Mouse (Mus musculus) heart, embryonic 16.5 days (tissue): ENCODE results near the gene Mterf1a. TPM values are rescaled to one million over a fixed set of nuclear protein-coding genes. Genes with fewer than 3 reads are reported as not detected.
"Not testable (repeated sequence)": the region's sequence is repeated elsewhere in the genome, so short reads cannot be mapped to it uniquely, and the experiment has no call there.

Experiments used
- ATAC-seq: fragments of 200-750 bp; cut with Nextera tagmentation; replicated peaks from 2 replicates; pipeline ENCODE4 v1.8.0; 2017; ENCODE audit warnings: moderate number of reproducible peaks; ENCODE audit not compliant: insufficient read depth, low FRiP score; ENCODE audit errors: extremely low read depth
- H3K27ac ChIP-seq: fragments of 300-500 bp; sonication (generic); 2 replicates; pipeline ENCODE4 v1.5.1; 2014; ENCODE audit warnings: mild to moderate bottlenecking, low read length, control low read depth, moderate library complexity
- H3K27me3 ChIP-seq: fragments of 300-500 bp; sonication (generic); 2 replicates; pipeline ENCODE4 v1.6.1; 2014; ENCODE audit warnings: low read length, mixed read lengths; ENCODE audit not compliant: control insufficient read depth, insufficient read depth
- H3K36me3 ChIP-seq: fragments of 300-500 bp; sonication (generic); 2 replicates; pipeline ENCODE4 v1.6.1; 2014; ENCODE audit not compliant: control insufficient read depth, insufficient read depth
- H3K4me1 ChIP-seq: fragments of 300-500 bp; sonication (generic); 2 replicates; pipeline ENCODE4 v1.6.1; 2014; ENCODE audit warnings: low read length, mixed read lengths; ENCODE audit not compliant: control insufficient read depth, insufficient read depth
- H3K4me2 ChIP-seq: fragments of 300-500 bp; sonication (generic); 2 replicates; pipeline ENCODE4 v1.6.1; 2014; ENCODE audit warnings: low read depth, mild to moderate bottlenecking, control low read depth, low read length
- H3K4me3 ChIP-seq: fragments of 300-500 bp; sonication (generic); 2 replicates; pipeline ENCODE4 v1.5.1; 2014; ENCODE audit warnings: mild to moderate bottlenecking, control low read depth, low read length
- H3K9ac ChIP-seq: fragments of 300-500 bp; sonication (generic); 2 replicates; pipeline ENCODE4 v1.6.1; 2014; ENCODE audit warnings: low read length, control low read depth
- H3K9me3 ChIP-seq: fragments of 300-500 bp; sonication (generic); replicated peaks from 2 replicates; pipeline ENCODE4 v1.6.1; 2016; ENCODE audit warnings: low read length; ENCODE audit not compliant: control insufficient read depth
- WGBS: fragments of 180-500 bp; shearing (Covaris S2); extraction: QIAGEN DNeasy Blood & Tissue Kit; methylation state at CpG from one replicate; pipeline ENCODE4 v1.1.7; 2014; 5-methylcytosine and 5-hydroxymethylcytosine counted together
- polyA plus RNA-seq: library from polyadenylated mRNA; unstranded; fragments of >200 nt; fragmentation: Nextera tagmentation; extraction: Ambion mirVana; gene quantifications from 2 replicates; pipeline ENCODE4 v1.2.1, GENCODE M21; 2015

Gene Mterf1a
- polyA plus RNA-seq = 6.0 and 6.3 TPM in 2 replicates

- peak within 1 kb of the TSS; percentile 86 for H3K4me2 ChIP-seq
- peak within 1 kb of the TSS; percentile 60 for H3K9ac ChIP-seq
- not testable (repeated sequence) for H3K4me1 ChIP-seq, H3K36me3 ChIP-seq, H3K27me3 ChIP-seq, H3K27ac ChIP-seq, H3K9me3 ChIP-seq
- ATAC-seq = peak; percentile 100
- peak within 1 kb of the TSS; percentile 58 for H3K4me3 ChIP-seq
- 3% methylated on average over 6 of the region's 47 CpGs for WGBS
Observed at GRCm38 (mm10) chr5:3893459-3894293, at the start of gene Mterf1a. Mterf1a (minus strand) TSS chr5:3893933.

GRCm38 (mm10) chr5:3943169-3943568, 49.4 kb upstream of the Mterf1a start:
- H3K27ac ChIP-seq, H3K36me3 ChIP-seq, H3K4me2 ChIP-seq, H3K4me3 ChIP-seq, H3K4me1 ChIP-seq, H3K9me3 ChIP-seq, H3K27me3 ChIP-seq, ATAC-seq, H3K9ac ChIP-seq: not testable (repeated sequence)
- 73% methylated on average over 4 of the region's 4 CpGs for WGBS

- H3K27me3 ChIP-seq = no peaks in the 10 kb centered on the region
- H3K4me2 ChIP-seq = no peak overlapping the region
- peaks cover 19% of the 10 kb centered on the region for H3K4me1 ChIP-seq
- ATAC-seq = no peak
- H3K36me3 ChIP-seq = no peaks in the 10 kb centered on the region
- H3K9me3 ChIP-seq = peaks cover 3% of the 10 kb centered on the region; the same call in 1 of the 2 replicates
- H3K4me3 ChIP-seq = no peak overlapping the region
- no peak overlapping the region for H3K9ac ChIP-seq
- no peak overlapping the region for H3K27ac ChIP-seq
- 90% methylated on average over 2 of the region's 2 CpGs for WGBS
Observed at GRCm38 (mm10) chr5:3941240-3941639, 47.5 kb upstream of the Mterf1a start.

- Histone ChIP-seq H3K4me1 (peaks cover 19% of the 10 kb centered on the region), H3K4me2 (no peak overlapping the region), H3K27me3 (no peaks in the 10 kb centered on the region), H3K4me3 (no peak overlapping the region), H3K9me3 (peaks cover 3% of the 10 kb centered on the region; the same call in 1 of the 2 replicates), H3K27ac (no peak overlapping the region), H3K9ac (no peak overlapping the region), H3K36me3 (no peaks in the 10 kb centered on the region)
- 86% methylated on average over 5 of the region's 5 CpGs for WGBS
- ATAC-seq = no peak
Observed at GRCm38 (mm10) chr5:3939335-3939734, 45.6 kb upstream of the Mterf1a start.

GRCm38 (mm10) chr5:3938905-3939304, 45.2 kb upstream of the Mterf1a start:
- Histone ChIP-seq H3K9ac (no peak overlapping the region), H3K27me3 (no peaks in the 10 kb centered on the region), H3K9me3 (peaks cover 3% of the 10 kb centered on the region; the same call in 1 of the 2 replicates), H3K4me3 (no peak overlapping the region), H3K36me3 (no peaks in the 10 kb centered on the region), H3K4me2 (no peak overlapping the region), H3K27ac (no peak overlapping the region), H3K4me1 (peaks cover 19% of the 10 kb centered on the region)
- ATAC-seq = no peak
- WGBS = 84% methylated on average over 3 of the region's 3 CpGs

GRCm38 (mm10) chr5:3935778-3936554, 42.2 kb upstream of the Mterf1a start:
- ATAC-seq = no peak
- H3K9ac ChIP-seq = no peak overlapping the region
- H3K4me2 ChIP-seq = no peak overlapping the region
- 80% methylated on average over 8 of the region's 8 CpGs for WGBS
- peaks cover 19% of the 10 kb centered on the region for H3K4me1 ChIP-seq
- no peak overlapping the region for H3K27ac ChIP-seq
- H3K4me3 ChIP-seq = no peak overlapping the region
- H3K27me3 ChIP-seq = no peaks in the 10 kb centered on the region
- H3K9me3 ChIP-seq = peaks cover 3% of the 10 kb centered on the region; the same call in 1 of the 2 replicates
- H3K36me3 ChIP-seq = no peaks in the 10 kb centered on the region

- H3K4me1 ChIP-seq = peaks cover 20% of the 10 kb centered on the region
- no peak for ATAC-seq
- no peaks in the 10 kb centered on the region for H3K27me3 ChIP-seq
- H3K4me2 ChIP-seq = no peak overlapping the region
- H3K36me3 ChIP-seq = no peaks in the 10 kb centered on the region
- H3K9ac ChIP-seq = no peak overlapping the region
- peaks cover 3% of the 10 kb centered on the region; the same call in 1 of the 2 replicates for H3K9me3 ChIP-seq
- no peak overlapping the region for H3K27ac ChIP-seq
- H3K4me3 ChIP-seq = no peak overlapping the region
- WGBS = 86% methylated on average over 5 of the region's 5 CpGs
Observed at GRCm38 (mm10) chr5:3935266-3935665, 41.5 kb upstream of the Mterf1a start.

- Histone ChIP-seq H3K27ac (no peak overlapping the region), H3K4me2 (no peak overlapping the region), H3K36me3 (no peaks in the 10 kb centered on the region), H3K4me3 (no peak overlapping the region), H3K9me3 (no peaks in the 10 kb centered on the region), H3K9ac (no peak overlapping the region), H3K27me3 (no peaks in the 10 kb centered on the region), H3K4me1 (peaks cover 25% of the 10 kb centered on the region)
- no peak for ATAC-seq
- 95% methylated on average over 3 of the region's 3 CpGs for WGBS
Observed at GRCm38 (mm10) chr5:3933551-3933950, 39.8 kb upstream of the Mterf1a start.

GRCm38 (mm10) chr5:3931636-3932035, 37.9 kb upstream of the Mterf1a start:
- H3K36me3 ChIP-seq = no peaks in the 10 kb centered on the region
- no peak overlapping the region for H3K4me2 ChIP-seq
- peaks cover 18% of the 10 kb centered on the region for H3K4me1 ChIP-seq
- no peak overlapping the region for H3K27ac ChIP-seq
- H3K4me3 ChIP-seq = no peak overlapping the region
- H3K9me3 ChIP-seq = no peaks in the 10 kb centered on the region
- WGBS = 85% methylated on average over 3 of the region's 3 CpGs
- H3K9ac ChIP-seq = no peak overlapping the region
- no peak for ATAC-seq
- no peaks in the 10 kb centered on the region for H3K27me3 ChIP-seq
